20 mouse cellular contexts compared by ENCODE assay signal in genomic region chr9:33934071-33934470, GRCm38 (mm10).
DNase-seq lines count a peak whose midpoint lies in the region; ATAC-seq and TF ChIP-seq lines count a peak whose summit lies in the region.
"Had no signal": no experiment of that assay in that cellular context is flagged by ENCODE, and none has a peak within 500 bp of the region (broad histone marks: within the 10 kb centered on the region; RNA-seq: fewer than 3 reads in every experiment).

No protein-coding gene starts in this region.

- no peaks in the 10 kb centered on the region for H3K9me3 ChIP-seq in limb, embryonic 14.5 days (ENCODE audit: control insufficient read depth, low read length)
- no peaks in the 10 kb centered on the region for H3K9me3 ChIP-seq in limb, embryonic 10.5 days (replicated peaks)
- H3K9me3 ChIP-seq: embryonic facial prominence, embryonic 12.5 days; lung, embryonic 15.5 days; midbrain, embryonic 10.5 days; neural tube, embryonic 12.5 days; stomach, embryonic 15.5 days had no signal

- no peaks in the 10 kb centered on the region for H3K4me1 ChIP-seq in limb, embryonic 14.5 days (ENCODE audit: control insufficient read depth, insufficient read depth, low read length)
- no peaks in the 10 kb centered on the region for H3K4me1 ChIP-seq in limb, embryonic 10.5 days
- H3K4me1 ChIP-seq: embryonic facial prominence, embryonic 12.5 days; lung, embryonic 15.5 days; midbrain, embryonic 10.5 days; neural tube, embryonic 12.5 days; stomach, embryonic 15.5 days had no signal

- DNase-seq in gastrocnemius, postnatal 14 days = peak; percentile 5
- no peak for DNase-seq in gastrocnemius, adult 8-10 months (ENCODE audit: low spot score in 2 of 2)
- peak; percentile 37 for DNase-seq in limb, embryonic 14.5 days (ENCODE audit: low spot score)
- DNase-seq in limb, embryonic 10.5 days (ENCODE audit: low spot score) = no peak
- DNase-seq in heart, postnatal 14 days = peak; percentile 9 to 16
- DNase-seq in lung, postnatal 36 days = peak; percentile 44
- DNase-seq in frontal cortex, adult 2 months (ENCODE audit: extremely low spot score in 1 of 2, low spot score in 1 of 2) = no peak
- DNase-seq: adrenal gland, adult 2 months; cerebellum, adult 11 months; gastrocnemius, postnatal 10 days; kidney, adult 11 months; thymus, postnatal 36 days had no signal

- 82% methylated on average over 5 of the region's 5 CpGs for WGBS in limb, embryonic 14.5 days
- WGBS in limb, embryonic 10.5 days = 93% methylated on average over 5 of the region's 5 CpGs

- no peaks in the 10 kb centered on the region for H3K36me3 ChIP-seq in limb, embryonic 14.5 days (ENCODE audit: control insufficient read depth, insufficient read depth, low read length)
- no peaks in the 10 kb centered on the region for H3K36me3 ChIP-seq in limb, embryonic 10.5 days
- H3K36me3 ChIP-seq: embryonic facial prominence, embryonic 12.5 days; lung, embryonic 15.5 days; midbrain, embryonic 10.5 days; neural tube, embryonic 12.5 days; stomach, embryonic 15.5 days had no signal

- intact Hi-C loops in gastrocnemius, postnatal 14 days (cut with DNase I; ENCODE audit: low total_unique reads) = no loop called here
- intact Hi-C loops in heart, postnatal 14 days (cut with DNase I) = no loop called here

- H3K27me3 ChIP-seq in limb, embryonic 14.5 days (ENCODE audit: control insufficient read depth, insufficient read depth, low read length) = no peaks in the 10 kb centered on the region
- H3K27me3 ChIP-seq in limb, embryonic 10.5 days (ENCODE audit: low read depth, poor library complexity, severe bottlenecking) = no peaks in the 10 kb centered on the region
- H3K27me3 ChIP-seq: CH12.LX; embryonic facial prominence, embryonic 12.5 days; lung, embryonic 15.5 days; neural tube, embryonic 12.5 days; stomach, embryonic 15.5 days had no signal

- TF ChIP-seq POLR2A in limb, embryonic 14.5 days (IDR thresholded peaks at IDR 0.05; ENCODE audit: borderline replicate concordance, extremely low read depth, insufficient read depth, insufficient read length) = no peak

- no peak overlapping the region for H3K4me2 ChIP-seq in limb, embryonic 14.5 days (replicated peaks; ENCODE audit: low read depth, low read length, severe bottlenecking)
- H3K4me2 ChIP-seq: embryonic facial prominence, embryonic 12.5 days; lung, embryonic 15.5 days; neural tube, embryonic 12.5 days; stomach, embryonic 15.5 days had no signal

- H3K9ac ChIP-seq in limb, embryonic 14.5 days (ENCODE audit: low read depth, low read length, severe bottlenecking) = no peak overlapping the region
- H3K9ac ChIP-seq: embryonic facial prominence, embryonic 12.5 days; lung, embryonic 15.5 days; neural tube, embryonic 12.5 days; stomach, embryonic 15.5 days had no signal

- H3K4me3 ChIP-seq in limb, embryonic 14.5 days (replicated peaks; ENCODE audit: low read length) = no peak overlapping the region
- no peak overlapping the region for H3K4me3 ChIP-seq in limb, embryonic 10.5 days
- H3K4me3 ChIP-seq: embryonic facial prominence, embryonic 12.5 days; lung, embryonic 15.5 days; midbrain, embryonic 10.5 days; neural tube, embryonic 12.5 days; stomach, embryonic 15.5 days had no signal

- ATAC-seq in limb, embryonic 14.5 days (ENCODE audit: low FRiP score, low read depth) = no peak
- ATAC-seq: forebrain, embryonic 16.5 days; hindbrain, postnatal 0 days had no signal

- H3K27ac ChIP-seq in limb, embryonic 14.5 days (replicated peaks; ENCODE audit: low read depth, low read length) = no peak overlapping the region
- H3K27ac ChIP-seq in limb, embryonic 10.5 days = no peak overlapping the region
- H3K27ac ChIP-seq: embryonic facial prominence, embryonic 12.5 days; hindbrain, postnatal 0 days; lung, embryonic 15.5 days; midbrain, embryonic 10.5 days; neural tube, embryonic 12.5 days; stomach, embryonic 15.5 days had no signal

Comparison
In these comparisons a context has a peak if more than half of its experiments do, and no peak if none do; other contexts are left out.
1. DNase-seq: peak in gastrocnemius, postnatal 14 days (single experiment), limb, embryonic 14.5 days (single experiment), heart, postnatal 14 days (2 of 2) and lung, postnatal 36 days (single experiment); none in gastrocnemius, adult 8-10 months (0 of 2), limb, embryonic 10.5 days (single experiment) and frontal cortex, adult 2 months (0 of 2).